Mouse (Mus musculus): Measurements from ENCODE around the gene Tut4. TPM values are rescaled to one million over a fixed set of nuclear protein-coding genes. Genes with fewer than 3 reads are reported as not detected.

The Tut4 gene
- total RNA-seq (2023), result 201 TPM

GRCm38 (mm10) chr4:108459231-108460155 lies at the start of gene Tut4:
Gene Tut4 (plus strand): TSS chr4:108459426.

GRCm38 (mm10) chr4:108578840-108579742 lies 119.9 kb downstream of the Tut4 start, which contains the start of the genes Prpf38a and Orc1:
Gene Prpf38a (minus strand): TSS chr4:108579336.
Gene Orc1 (plus strand): TSS chr4:108579423.

Other genes starting within 250 kb of the Tut4 start
- gene Zyg11a, start 241.4 kb upstream of the Tut4 start, total RNA-seq (2023), result not detected
- gene Zyg11b, start 158.3 kb upstream of the Tut4 start, total RNA-seq (2023), result 41.2 TPM
- 21.4 TPM for gene Coa7, start 131.3 kb upstream of the Tut4 start, total RNA-seq (2023)
- gene Shisal2a, start 76.1 kb upstream of the Tut4 start, total RNA-seq (2023), result not detected
- 1.6 TPM for gene Gpx7, start 52.5 kb upstream of the Tut4 start, total RNA-seq (2023)
- 56.2 TPM for gene Prpf38a, start 119.9 kb downstream of the Tut4 start, total RNA-seq (2023)
- 3.3 TPM for gene Orc1, start 120.0 kb downstream of the Tut4 start, total RNA-seq (2023)
- 111 TPM for gene Cc2d1b, start 160.5 kb downstream of the Tut4 start, total RNA-seq (2023)

All from CD4-positive naive resting alpha-beta T cell, adult 76 days (primary cell).